Mouse (Mus musculus): ENCODE results near the gene Gper1.

DNA sequence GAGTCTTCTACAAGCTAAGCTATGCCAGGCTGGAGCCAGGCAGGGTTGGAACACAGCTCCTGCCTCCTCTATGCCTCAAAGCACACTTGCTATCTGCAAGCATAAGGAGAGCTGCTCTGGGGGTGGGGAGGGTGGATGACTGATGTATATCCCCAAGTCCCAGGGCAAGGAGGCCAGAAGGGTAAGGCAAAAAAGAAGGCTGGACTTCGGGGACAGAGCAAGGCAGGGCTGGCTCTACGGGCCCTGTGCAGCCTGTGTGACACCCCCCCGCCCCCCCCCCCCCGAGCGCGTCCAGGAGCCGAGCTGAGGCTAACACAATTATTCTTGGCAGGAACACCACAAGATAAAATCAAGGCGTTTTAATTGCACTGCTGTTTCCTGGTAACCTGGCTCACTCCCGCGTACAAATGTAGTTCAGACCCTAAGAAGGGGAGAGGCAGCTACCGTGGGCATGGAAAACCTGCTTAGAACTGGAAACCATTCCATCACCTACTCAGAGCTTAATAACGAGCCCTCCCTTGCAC, 6.9 kb downstream of the Gper1 start:
- no peak for TF ChIP-seq POLR2A (IDR thresholded peaks at IDR 0.05; ENCODE audit: control insufficient read depth, extremely low read depth, insufficient read depth, low read length, poor library complexity)
- no peak for TF ChIP-seq CTCF (IDR thresholded peaks at IDR 0.05; ENCODE audit: borderline replicate concordance, control insufficient read depth, extremely low read depth, insufficient read depth, low read length, poor library complexity)
